Mouse (Mus musculus) testis, adult 2 months (tissue): Measurements from ENCODE around the gene Adcyap1r1.

ENCODE experiments used
- CTCF ChIP-seq: fragments of 200-500 bp; IDR thresholded peaks from 2 replicates; pipeline ENCODE4 v1.5.1; 2012; ENCODE audit warnings: low read depth, mild to moderate bottlenecking, inconsistent platforms, low read length, moderate library complexity; ENCODE audit not compliant: control insufficient read depth, insufficient read depth, insufficient replicate concordance
- POLR2A ChIP-seq: fragments of 200-500 bp; IDR thresholded peaks from 2 replicates; pipeline ENCODE4 v1.6.1; 2012; ENCODE audit warnings: low read depth, mild to moderate bottlenecking, inconsistent platforms, low read length, moderate library complexity; ENCODE audit not compliant: control insufficient read depth

DNA sequence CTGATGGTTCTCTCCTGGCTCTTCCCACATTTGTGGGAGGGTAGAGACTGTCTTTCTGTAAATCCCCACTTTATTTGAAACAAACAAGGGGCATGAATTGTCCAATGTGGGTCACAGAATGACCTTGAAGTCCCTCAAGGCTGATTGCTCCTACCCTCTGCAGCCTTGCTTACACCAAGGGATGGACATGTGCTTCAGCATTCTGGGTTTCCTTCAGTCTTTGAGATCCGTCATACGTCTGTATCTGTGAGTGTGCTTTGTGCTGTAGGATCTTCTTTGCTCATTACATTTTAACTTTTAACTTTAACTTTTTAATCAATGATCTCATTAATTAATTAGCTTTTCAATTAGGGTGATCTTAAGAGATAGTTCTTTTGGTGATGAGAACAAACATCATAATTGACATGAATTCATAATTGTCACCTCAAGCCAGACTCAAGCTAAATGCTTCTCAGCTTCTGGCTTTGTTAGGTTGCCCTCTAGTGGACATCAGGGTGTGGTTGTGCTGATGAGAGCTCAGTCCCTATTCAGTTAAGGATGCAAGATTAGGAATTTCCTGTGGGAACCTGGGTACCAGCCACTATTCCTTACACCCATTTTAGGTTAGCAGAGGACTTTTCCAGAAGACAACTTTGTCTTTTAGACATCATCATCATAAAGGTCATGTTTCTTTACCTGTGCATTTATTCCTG, 53.2 kb downstream of the Adcyap1r1 start:
- TF ChIP-seq CTCF: no peak
- TF ChIP-seq POLR2A: no peak
